Mouse (Mus musculus) erythroblast, embryonic 14.5 days (primary cell): ENCODE measurements around the gene Btrc. TPM values are rescaled to one million over a fixed set of nuclear protein-coding genes. Genes with fewer than 3 reads are reported as not detected.
"Not testable (repeated sequence)": the region's sequence is repeated elsewhere in the genome, so short reads cannot be mapped to it uniquely, and the experiment has no call there.

Experiments used
- H3K27me3 ChIP-seq: 2 replicates; pipeline ENCODE4 v1.6.1; 2012; ENCODE audit warnings: inconsistent platforms; ENCODE audit not compliant: control insufficient read depth
- H3K36me3 ChIP-seq: 2 replicates; pipeline ENCODE4 v1.6.1; 2012; ENCODE audit warnings: mild to moderate bottlenecking, inconsistent platforms; ENCODE audit not compliant: control insufficient read depth
- H3K4me1 ChIP-seq: 2 replicates; pipeline ENCODE4 v1.6.1; 2012; ENCODE audit warnings: inconsistent platforms; ENCODE audit not compliant: control insufficient read depth
- H3K4me3 ChIP-seq: replicated peaks from 2 replicates; pipeline ENCODE3; 2012; ENCODE audit warnings: moderate library complexity, mild to moderate bottlenecking, inconsistent platforms
- H3K9me3 ChIP-seq: 2 replicates; pipeline ENCODE4 v1.6.1; 2012; ENCODE audit warnings: low read length, inconsistent platforms, mixed read lengths; ENCODE audit not compliant: control insufficient read depth
- GATA1 ChIP-seq: IDR thresholded peaks from 2 replicates; pipeline ENCODE4 v1.6.1; 2012; ENCODE audit warnings: low read length, inconsistent platforms, mixed read lengths
- TAL1 ChIP-seq: IDR thresholded peaks from 3 replicates; pipeline ENCODE4 v1.6.1; 2012; ENCODE audit warnings: low read length, inconsistent platforms, mixed read lengths
- polyA plus RNA-seq: library from polyadenylated mRNA; stranded (reverse); fragments of >175 nt; gene quantifications from 2 replicates; pipeline ENCODE4 v1.2.3, GENCODE M21; 2012

Gene Btrc
- 6.4 and 7.8 TPM in 2 replicates for polyA plus RNA-seq

DNA sequence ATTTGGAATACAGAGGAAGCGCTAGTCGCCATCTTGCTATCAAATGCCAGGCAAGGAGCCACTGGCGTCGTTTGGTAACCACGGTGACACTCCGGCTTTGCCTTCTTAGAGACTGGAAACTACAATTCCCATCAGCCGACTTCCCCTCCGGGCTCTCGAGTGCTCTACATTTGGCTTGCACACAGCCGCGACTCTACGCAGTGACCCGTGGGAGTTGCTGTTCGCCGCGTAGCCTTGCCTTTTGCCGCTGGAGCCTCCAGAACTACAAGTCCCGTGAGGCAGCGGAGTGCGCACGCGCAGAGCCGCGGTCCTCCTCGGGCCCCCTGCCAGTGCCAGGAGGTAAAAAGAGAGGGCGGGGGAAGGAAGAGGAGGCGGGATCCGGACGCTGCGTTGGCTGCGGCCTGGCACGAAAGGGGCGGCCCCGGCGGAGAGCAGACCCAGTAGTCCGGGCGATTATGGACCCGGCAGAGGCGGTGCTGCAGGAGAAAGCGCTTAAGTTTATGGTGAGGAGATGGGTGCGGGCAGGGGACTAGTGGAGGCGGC, at the start of gene Btrc:
Btrc (plus strand) TSS at position 351 of the 543 bp plus-strand sequence.
- H3K4me1 ChIP-seq: peaks cover 66% of the 10 kb centered on the region
- H3K9me3 ChIP-seq: no peaks in the 10 kb centered on the region
- H3K4me3 ChIP-seq: peak within 1 kb of the TSS; percentile 78
- peaks cover 2% of the 10 kb centered on the region; the same call in 1 of the 2 replicates for H3K27me3 ChIP-seq
- TF ChIP-seq GATA1 (no peak), TAL1 (no peak)
- H3K36me3 ChIP-seq: peaks cover 26% of the 10 kb centered on the region

DNA sequence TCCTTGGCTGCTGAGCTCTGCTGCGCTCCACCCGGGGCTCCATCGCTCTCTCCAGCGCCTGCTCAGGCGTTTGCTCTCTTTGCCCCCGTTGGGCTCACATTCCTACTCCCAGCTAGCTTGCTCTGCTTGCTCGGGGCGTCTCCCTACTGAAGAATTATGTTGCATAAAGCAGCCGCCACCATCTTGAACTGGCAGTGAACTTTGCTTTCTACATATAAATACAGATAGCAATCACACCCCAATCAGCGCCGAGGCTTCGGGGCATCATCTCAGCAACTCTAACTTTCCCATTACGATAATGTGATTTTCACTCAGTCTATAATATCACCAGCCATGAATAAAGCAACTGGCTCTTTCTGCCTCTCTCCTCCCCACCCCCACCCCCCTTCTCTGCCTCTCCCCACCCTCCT, 46.1 kb upstream of the Btrc start:
- Histone ChIP-seq H3K9me3 (no peaks in the 10 kb centered on the region), H3K27me3 (peaks cover 2% of the 10 kb centered on the region)
- no peak for TF ChIP-seq GATA1
- no peak for TF ChIP-seq TAL1

DNA sequence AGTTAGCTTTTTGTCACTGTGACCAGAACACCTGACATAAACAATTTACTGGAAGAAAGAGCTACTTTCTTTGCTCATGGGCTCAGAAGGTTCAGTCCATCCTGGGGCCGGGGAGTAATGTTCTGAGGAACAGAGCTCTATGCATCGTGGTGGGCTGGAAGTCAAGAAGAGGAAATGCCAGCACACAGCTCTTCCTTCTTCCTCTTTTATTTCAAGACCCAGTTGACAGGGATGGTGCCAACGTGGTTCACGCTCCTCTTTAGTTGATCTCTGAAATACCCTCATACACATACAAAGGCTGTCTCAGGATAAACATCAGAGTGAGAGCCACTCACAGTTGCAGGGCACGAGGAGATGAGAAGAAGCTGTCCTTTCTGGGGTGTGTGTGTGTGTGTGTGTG, 42.5 kb upstream of the Btrc start:
- TF ChIP-seq GATA1 (no peak), TAL1 (no peak)
- Histone ChIP-seq H3K9me3 (no peaks in the 10 kb centered on the region; the same call in 1 of the 2 replicates), H3K4me1 (no peaks in the 10 kb centered on the region), H3K36me3 (no peaks in the 10 kb centered on the region), H3K4me3 (no peak overlapping the region), H3K27me3 (peaks cover 3% of the 10 kb centered on the region)

More for the DNA sequence above, 46.1 kb upstream of the Btrc start:
- no peaks in the 10 kb centered on the region for H3K36me3 ChIP-seq
- no peaks in the 10 kb centered on the region for H3K4me1 ChIP-seq
- no peak overlapping the region for H3K4me3 ChIP-seq

DNA sequence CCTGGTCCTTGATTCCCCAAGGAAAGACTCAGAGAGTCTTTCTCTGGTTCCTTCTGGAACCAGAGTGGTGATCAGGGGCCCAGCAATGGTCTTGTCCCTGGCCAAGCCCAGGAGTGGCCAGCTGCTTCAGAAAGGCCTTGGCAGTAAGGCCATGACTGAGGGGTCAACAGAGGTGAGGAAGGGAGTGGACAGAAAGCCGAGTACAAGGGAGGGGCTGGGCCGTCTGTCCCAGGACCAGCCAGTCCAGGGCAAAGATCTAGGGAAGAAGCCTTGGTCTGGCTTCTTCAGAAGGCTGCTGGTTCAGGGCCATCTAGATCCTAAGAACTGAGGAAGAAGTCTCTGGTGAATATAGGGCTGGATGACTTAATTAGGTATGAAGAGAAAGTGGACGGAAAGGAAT, 34.5 kb upstream of the Btrc start:
- Histone ChIP-seq H3K27me3 (peaks cover 40% of the 10 kb centered on the region), H3K4me1 (no peaks in the 10 kb centered on the region), H3K4me3 (no peak overlapping the region), H3K36me3 (no peaks in the 10 kb centered on the region), H3K9me3 (no peaks in the 10 kb centered on the region; the same call in 1 of the 2 replicates)
- TF ChIP-seq TAL1 (no peak), GATA1 (no peak)

DNA sequence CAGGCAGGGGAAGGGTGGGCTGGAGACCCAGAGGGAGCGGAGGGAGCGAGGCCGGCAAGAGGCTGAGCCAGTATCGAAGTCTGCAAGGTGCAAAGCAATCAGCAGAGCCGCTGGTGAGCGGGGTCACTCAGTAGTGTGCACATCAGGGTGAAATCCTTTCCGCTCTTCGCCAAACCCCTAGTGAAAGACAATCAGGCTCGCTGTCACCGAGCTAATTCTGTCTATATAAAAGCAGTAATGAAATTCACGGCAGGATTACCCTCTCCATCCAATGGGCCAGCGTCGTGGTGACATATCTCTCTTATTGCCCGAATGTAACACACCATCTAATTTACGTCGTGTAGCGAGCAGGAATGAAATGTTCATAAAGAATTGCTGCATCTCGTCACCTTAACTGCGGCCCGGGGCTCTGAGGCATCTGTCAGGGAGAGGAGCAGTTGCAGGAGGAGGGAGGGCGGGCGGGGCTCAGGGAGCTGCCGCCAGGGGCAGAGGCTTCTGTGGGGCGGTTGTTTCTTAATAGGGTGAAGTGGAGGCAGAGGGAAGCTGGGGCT, 33.7 kb upstream of the Btrc start:
- no peaks in the 10 kb centered on the region; the same call in 1 of the 2 replicates for H3K9me3 ChIP-seq
- no peaks in the 10 kb centered on the region for H3K4me1 ChIP-seq
- TF ChIP-seq TAL1: no peak
- no peak for TF ChIP-seq GATA1
- no peak overlapping the region for H3K4me3 ChIP-seq
- peaks cover 42% of the 10 kb centered on the region for H3K27me3 ChIP-seq
- H3K36me3 ChIP-seq: no peaks in the 10 kb centered on the region

DNA sequence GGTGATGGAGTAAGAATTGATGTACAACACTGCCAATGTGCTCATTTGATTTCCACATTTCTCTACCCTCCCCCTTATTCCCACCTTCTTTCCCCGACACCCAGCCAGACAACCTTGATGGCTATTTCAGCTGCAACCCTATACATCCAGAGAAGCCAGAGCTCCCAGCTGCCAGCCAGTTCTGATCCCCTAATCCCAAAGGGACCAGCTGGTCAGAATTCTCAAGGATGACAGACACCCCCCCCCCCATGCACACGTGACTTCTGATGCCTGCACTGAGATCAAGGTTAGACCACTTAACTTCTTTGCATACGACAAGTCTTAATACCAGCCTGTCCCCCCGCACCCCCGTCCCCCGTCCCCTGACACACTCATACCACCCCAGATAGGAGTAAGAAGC, 26.8 kb upstream of the Btrc start:
- TF ChIP-seq TAL1: no peak
- TF ChIP-seq GATA1: no peak
- Histone ChIP-seq H3K9me3 (no peaks in the 10 kb centered on the region), H3K4me3 (no peak overlapping the region)

DNA sequence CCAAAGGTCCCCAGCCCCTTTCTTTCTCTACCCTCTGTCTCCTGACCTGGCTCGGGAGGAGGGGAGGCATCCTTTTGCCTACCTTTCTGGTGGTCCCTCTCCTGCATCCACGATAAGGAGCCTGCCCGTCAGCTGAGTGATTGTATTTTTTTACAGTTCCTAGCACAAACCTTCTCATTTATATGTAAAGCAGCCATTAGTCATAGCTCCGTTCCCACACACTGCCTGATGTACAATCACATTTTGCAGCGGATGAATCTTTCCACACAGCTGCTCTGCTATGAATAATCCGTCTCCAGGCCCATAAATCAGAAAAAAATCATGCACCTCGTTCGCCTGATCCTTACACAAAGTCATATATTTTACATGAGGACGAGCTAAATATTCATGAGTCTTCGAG, 25.4 kb upstream of the Btrc start:
- H3K9me3 ChIP-seq: no peaks in the 10 kb centered on the region
- no peak overlapping the region for H3K4me3 ChIP-seq
- H3K36me3 ChIP-seq: no peaks in the 10 kb centered on the region
- H3K4me1 ChIP-seq: no peaks in the 10 kb centered on the region
- peaks cover 5% of the 10 kb centered on the region for H3K27me3 ChIP-seq
- TF ChIP-seq TAL1: no peak

More for the DNA sequence above, 26.8 kb upstream of the Btrc start:
- Histone ChIP-seq H3K36me3 (no peaks in the 10 kb centered on the region), H3K27me3 (peaks cover 5% of the 10 kb centered on the region), H3K4me1 (no peaks in the 10 kb centered on the region)

DNA sequence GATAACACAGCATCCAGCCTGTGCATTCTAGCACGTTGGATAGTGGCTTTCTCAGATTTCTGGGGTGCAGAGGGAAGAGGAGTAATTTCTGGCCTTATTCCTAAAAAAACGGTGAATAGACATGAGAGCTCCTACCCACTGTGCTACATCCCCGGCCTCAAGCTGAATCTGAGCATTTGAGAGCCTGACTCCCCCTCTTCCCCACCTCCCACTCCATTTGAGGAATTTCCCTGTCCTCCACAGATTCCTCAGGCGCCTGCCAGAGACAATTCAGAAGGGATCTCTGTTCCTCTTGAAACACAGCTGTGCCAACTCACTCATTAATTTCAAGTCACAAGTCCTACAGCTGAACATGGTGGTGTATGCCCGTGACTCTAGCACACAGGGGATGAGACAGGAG, 19.6 kb upstream of the Btrc start:
- no peaks in the 10 kb centered on the region for H3K4me1 ChIP-seq
- no peaks in the 10 kb centered on the region for H3K36me3 ChIP-seq
- H3K9me3 ChIP-seq: no peaks in the 10 kb centered on the region
- no peak overlapping the region for H3K4me3 ChIP-seq
- TF ChIP-seq TAL1 (no peak), GATA1 (no peak)
- peaks cover 12% of the 10 kb centered on the region for H3K27me3 ChIP-seq

DNA sequence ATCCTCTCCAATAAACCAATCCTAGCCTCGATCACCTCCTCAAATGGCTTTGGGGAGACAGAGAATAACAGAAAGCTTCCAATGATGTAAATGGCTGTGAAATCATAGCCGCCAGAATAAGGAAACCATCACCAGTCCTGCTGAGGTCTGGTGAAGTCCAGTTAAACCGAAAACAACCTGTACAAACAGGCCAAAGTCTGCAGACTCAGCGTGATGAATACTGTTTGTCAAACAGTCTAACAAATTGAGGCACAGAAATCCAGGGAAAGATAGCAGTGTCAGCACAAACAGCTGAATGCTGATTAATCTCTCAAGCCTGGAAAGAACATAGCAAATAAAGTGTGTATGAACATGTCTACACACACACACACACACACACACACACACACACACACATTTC, 15.3 kb upstream of the Btrc start:
- Histone ChIP-seq H3K9me3 (no peaks in the 10 kb centered on the region), H3K36me3 (no peaks in the 10 kb centered on the region), H3K4me1 (no peaks in the 10 kb centered on the region), H3K4me3 (no peak overlapping the region), H3K27me3 (peaks cover 31% of the 10 kb centered on the region)
- TF ChIP-seq TAL1: no peak
- no peak for TF ChIP-seq GATA1

DNA sequence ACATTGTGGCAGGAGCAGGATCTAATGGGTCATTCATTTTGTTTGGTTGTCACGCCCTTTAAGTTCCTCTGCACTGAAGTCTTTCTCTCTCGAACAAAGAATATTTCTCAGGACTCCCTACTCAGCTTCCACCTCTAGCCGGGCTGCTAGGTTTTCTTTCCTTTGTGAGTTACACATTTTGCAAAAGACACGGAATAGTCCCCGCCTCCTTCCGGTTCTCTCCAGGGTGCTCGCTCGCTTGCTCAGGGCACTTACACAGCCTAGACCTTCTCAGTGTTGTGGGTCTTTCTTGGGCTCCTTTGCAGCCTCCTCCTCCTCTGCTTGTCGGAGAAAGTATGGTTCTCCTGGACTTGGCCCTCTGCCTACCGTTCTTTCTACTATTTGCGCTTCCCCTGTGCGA, 13.1 kb upstream of the Btrc start:
- Histone ChIP-seq H3K4me1 (no peaks in the 10 kb centered on the region), H3K9me3 (no peaks in the 10 kb centered on the region), H3K27me3 (peaks cover 28% of the 10 kb centered on the region), H3K4me3 (no peak overlapping the region), H3K36me3 (no peaks in the 10 kb centered on the region)
- no peak for TF ChIP-seq TAL1
- no peak for TF ChIP-seq GATA1

DNA sequence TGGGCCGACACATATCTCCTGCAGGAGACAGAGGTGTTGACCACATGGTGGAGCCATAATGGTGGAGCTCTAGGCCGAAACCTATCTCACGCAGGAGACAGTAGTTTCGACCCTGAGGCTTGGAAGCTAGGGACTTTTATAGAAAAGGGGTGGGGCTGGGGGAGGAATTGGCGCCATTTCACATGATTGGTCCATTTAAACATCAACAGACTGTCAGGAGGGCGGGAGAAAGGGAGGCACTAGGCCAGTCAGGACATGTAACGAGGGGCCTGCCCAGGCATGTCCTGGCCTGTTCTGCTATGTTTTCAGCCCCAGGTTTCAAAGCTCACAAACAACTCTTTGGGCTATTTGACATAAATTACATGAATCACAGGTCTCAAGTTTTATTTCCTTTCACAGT, 10.8 kb upstream of the Btrc start:
- H3K4me3 ChIP-seq: not testable (repeated sequence)

More for the DNA sequence above, 10.8 kb upstream of the Btrc start:
- H3K9me3 ChIP-seq, H3K4me1 ChIP-seq, H3K36me3 ChIP-seq: not testable (repeated sequence)
- peaks cover 29% of the 10 kb centered on the region for H3K27me3 ChIP-seq
